8 mouse cellular contexts compared by ENCODE assay signal in genomic region chr8:121117906-121118305, GRCm38 (mm10). TPM values are rescaled to one million over a fixed set of nuclear protein-coding genes. Genes with fewer than 3 reads are reported as not detected.
DNase-seq lines count a peak whose midpoint lies in the region; ATAC-seq and TF ChIP-seq lines count a peak whose summit lies in the region.

No protein-coding gene starts in this region.

- TF ChIP-seq CTCF in G1E (IDR thresholded peaks at IDR 0.05; ENCODE audit: low read depth, low read length), result no peak
- TF ChIP-seq CTCF in forebrain, postnatal 0 days (IDR thresholded peaks at IDR 0.05; ENCODE audit: low read depth), result no peak

- peaks cover 82% of the 10 kb centered on the region for H3K27me3 ChIP-seq in heart, embryonic 14.5 days (ENCODE audit: control insufficient read depth, insufficient read depth, low read length)
- H3K27me3 ChIP-seq in G1E (ENCODE audit: insufficient read depth, low read length), result no peaks in the 10 kb centered on the region
- peaks cover 91% of the 10 kb centered on the region for H3K27me3 ChIP-seq in forebrain, postnatal 0 days (ENCODE audit: insufficient read depth, low read length)
- H3K27me3 ChIP-seq in midbrain, embryonic 11.5 days (ENCODE audit: control insufficient read depth, insufficient read depth, low read length), result peaks cover 96% of the 10 kb centered on the region

- peak overlapping the region; percentile 50 to 70 for H3K4me3 ChIP-seq in heart, embryonic 14.5 days (ENCODE audit: control insufficient read depth in 1 of 2, insufficient read depth in 1 of 2, low read depth in 1 of 2, low read length in 2 of 2)
- peak overlapping the region; percentile 9; the same call in 1 of the 2 replicates for H3K4me3 ChIP-seq in G1E (ENCODE audit: low read depth, low read length)
- no peak overlapping the region; the same call in 1 of the 2 replicates for H3K4me3 ChIP-seq in forebrain, postnatal 0 days (ENCODE audit: low read depth, low read length)
- H3K4me3 ChIP-seq in midbrain, embryonic 11.5 days (ENCODE audit: low read depth, low read length), result peak overlapping the region; percentile 37

- WGBS in heart, embryonic 14.5 days, result 1% methylated on average over 28 of the region's 28 CpGs
- WGBS in forebrain, postnatal 0 days, result under 1% methylated on average over 27 of the region's 28 CpGs
- WGBS in midbrain, embryonic 11.5 days, result under 1% methylated on average over 27 of the region's 28 CpGs

- peak overlapping the region; percentile 71 for H3K9ac ChIP-seq in heart, embryonic 14.5 days (ENCODE audit: low read length)
- no peak overlapping the region for H3K9ac ChIP-seq in forebrain, postnatal 0 days
- no peak overlapping the region for H3K9ac ChIP-seq in midbrain, embryonic 11.5 days (ENCODE audit: low read length)

- 0 out of 2 replicates have a peak, but pooled peaks cover 4% of the 10 kb centered on the region for H3K9me3 ChIP-seq in heart, embryonic 14.5 days (ENCODE audit: control insufficient read depth, low read length)
- peaks cover 63% of the 10 kb centered on the region for H3K9me3 ChIP-seq in G1E (replicated peaks)
- H3K9me3 ChIP-seq in forebrain, postnatal 0 days (ENCODE audit: low read length), result no peaks in the 10 kb centered on the region
- no peaks in the 10 kb centered on the region; the same call in 1 of the 2 replicates for H3K9me3 ChIP-seq in midbrain, embryonic 11.5 days (ENCODE audit: control insufficient read depth, low read length)

- intact Hi-C loops in heart, postnatal 36 days (cut with DNase I), result loop anchor here (2.0 to 5.0 kb wide), 2 partner anchors 53 to 474 kb away; partner anchors contain the start of gene Map1lc3b

- no peak for ATAC-seq in heart, embryonic 14.5 days (ENCODE audit: insufficient number of reproducible peaks, insufficient read depth, low FRiP score, low read depth)
- ATAC-seq in G1E (ENCODE audit: extremely low read depth, insufficient number of reproducible peaks, low FRiP score, poor library complexity, severe bottlenecking), result no peak
- ATAC-seq in forebrain, postnatal 0 days, result no peak
- ATAC-seq in midbrain, embryonic 11.5 days (ENCODE audit: low FRiP score), result no peak
- no peak for ATAC-seq in monocyte, adult 5-6 weeks (replicated peaks; ENCODE audit: insufficient number of reproducible peaks, low FRiP score, low TSS enrichment, poor library complexity, severe bottlenecking)

- peak overlapping the region; percentile 78 for H3K4me2 ChIP-seq in heart, embryonic 14.5 days (ENCODE audit: low read length)
- H3K4me2 ChIP-seq in forebrain, postnatal 0 days (ENCODE audit: low read depth), result peak overlapping the region; percentile 42; the same call in 1 of the 2 replicates
- H3K4me2 ChIP-seq in midbrain, embryonic 11.5 days, result no peak overlapping the region

- DNase-seq in heart, postnatal 36 days, result no peak
- no peak for DNase-seq in G1E (ENCODE audit: low spot score)
- no peak for DNase-seq in forebrain, postnatal 0 days
- peak; percentile 96 for DNase-seq in midbrain, embryonic 11.5 days (ENCODE audit: low spot score, missing footprints)
- no peak for DNase-seq in thymus, postnatal 14 days
- no peak for DNase-seq in urinary bladder, adult 18-20 months (ENCODE audit: low spot score in 2 of 2)

- H3K4me1 ChIP-seq in heart, embryonic 14.5 days (ENCODE audit: control insufficient read depth in 2 of 2, insufficient read depth in 2 of 2, low read length in 2 of 2), result peaks cover 5 to 9% of the 10 kb centered on the region in 2 experiments; a peak in 2 of 4 replicates
- no peaks in the 10 kb centered on the region; the same call in 1 of the 2 replicates for H3K4me1 ChIP-seq in G1E (ENCODE audit: insufficient read depth, low read depth, low read length)
- no peaks in the 10 kb centered on the region for H3K4me1 ChIP-seq in forebrain, postnatal 0 days (ENCODE audit: insufficient read depth)
- H3K4me1 ChIP-seq in midbrain, embryonic 11.5 days (ENCODE audit: control insufficient read depth, insufficient read depth, low read length), result peaks cover 14% of the 10 kb centered on the region

- peak overlapping the region; percentile 46 to 82 for H3K27ac ChIP-seq in heart, embryonic 14.5 days (replicated peaks in 1 of 2; ENCODE audit: control insufficient read depth in 1 of 2, insufficient read depth in 1 of 2, low read depth in 2 of 2, low read length in 2 of 2)
- no peak overlapping the region for H3K27ac ChIP-seq in forebrain, postnatal 0 days (ENCODE audit: low read depth, low read length)
- H3K27ac ChIP-seq in midbrain, embryonic 11.5 days (ENCODE audit: low read depth, low read length), result no peak overlapping the region

- peaks cover 5% of the 10 kb centered on the region for H3K36me3 ChIP-seq in heart, embryonic 14.5 days (ENCODE audit: control insufficient read depth, insufficient read depth, low read length)
- no peaks in the 10 kb centered on the region for H3K36me3 ChIP-seq in G1E (replicated peaks)
- H3K36me3 ChIP-seq in forebrain, postnatal 0 days (ENCODE audit: insufficient read depth), result no peaks in the 10 kb centered on the region
- no peaks in the 10 kb centered on the region for H3K36me3 ChIP-seq in midbrain, embryonic 11.5 days (ENCODE audit: control insufficient read depth, insufficient read depth, low read length)

RNA-seq across cellular contexts. Expression of gene Foxc2, which starts 1.9 kb away (rescaled TPM):
- 5.9 and 6.4 TPM in 2 replicates for polyA plus RNA-seq in heart, embryonic 14.5 days (2014; fragmentation: Nextera tagmentation; extraction: Ambion mirVana)
- 1 to 10 TPM; 1.9 to 2.4 TPM for total RNA-seq in heart, postnatal 36 days (2021)
- total RNA-seq in G1E (2014; fragmentation: Nextera tagmentation), result not detected in 2 replicates
- total RNA-seq in G1E (2017), result 0.06 TPM in 1 of 2 replicates, not detected in the other
- polyA plus RNA-seq in G1E (2012), result 0.02 TPM in 2 replicates
- total RNA-seq in forebrain, postnatal 0 days (2014; rRNA removed), result 3.1 and 6.5 TPM in 2 replicates
- 2.6 and 2.7 TPM in 2 replicates for polyA plus RNA-seq in forebrain, postnatal 0 days (2015; fragmentation: Nextera tagmentation; extraction: Ambion mirVana)
- 7.0 and 7.1 TPM in 2 replicates for polyA plus RNA-seq in midbrain, embryonic 11.5 days (2014; fragmentation: Nextera tagmentation; extraction: Ambion mirVana)
- not detected in 3 replicates for total RNA-seq in monocyte, adult 5-6 weeks (2017)

RNA-seq across cellular contexts. Expression of gene Mthfsd, which starts 9.7 kb away (rescaled TPM):
- 37.4 and 41.1 TPM in 2 replicates for polyA plus RNA-seq in heart, embryonic 14.5 days (2014; fragmentation: Nextera tagmentation; extraction: Ambion mirVana)
- total RNA-seq in heart, postnatal 36 days (2021), result 10 to 100 TPM; 11.0 to 12.2 TPM
- total RNA-seq in G1E (2014; fragmentation: Nextera tagmentation) (31.0 and 44.5 TPM in 2 replicates), G1E (2017) (35.0 and 36.1 TPM in 2 replicates)
- polyA plus RNA-seq in G1E (2012), result 34.4 and 42.7 TPM in 2 replicates
- 38.7 and 76.5 TPM in 2 replicates for total RNA-seq in forebrain, postnatal 0 days (2014; rRNA removed)
- polyA plus RNA-seq in forebrain, postnatal 0 days (2015; fragmentation: Nextera tagmentation; extraction: Ambion mirVana), result 30.3 and 33.3 TPM in 2 replicates
- polyA plus RNA-seq in midbrain, embryonic 11.5 days (2014; fragmentation: Nextera tagmentation; extraction: Ambion mirVana), result 47.4 and 50.4 TPM in 2 replicates
- total RNA-seq in monocyte, adult 5-6 weeks (2017), result 11.7 to 18.2 TPM (median 13.1 TPM) in 3 replicates

RNA-seq across cellular contexts. Expression of gene Foxl1, which starts 9.8 kb away (rescaled TPM):
- polyA plus RNA-seq in heart, embryonic 14.5 days (2014; fragmentation: Nextera tagmentation; extraction: Ambion mirVana), result 0.16 and 0.32 TPM in 2 replicates
- total RNA-seq in heart, postnatal 36 days (2021), result under 1 TPM in 1 of 2 experiments, not detected in 1; 0.14 TPM
- not detected in 2 replicates for total RNA-seq in G1E (2014; fragmentation: Nextera tagmentation)
- not detected in 2 replicates for total RNA-seq in G1E (2017)
- not detected in 2 replicates for polyA plus RNA-seq in G1E (2012)
- 0.19 TPM in 1 of 2 replicates, not detected in the other for total RNA-seq in forebrain, postnatal 0 days (2014; rRNA removed)
- polyA plus RNA-seq in forebrain, postnatal 0 days (2015; fragmentation: Nextera tagmentation; extraction: Ambion mirVana), result 0.06 TPM in 1 of 2 replicates, not detected in the other
- 0.46 and 0.79 TPM in 2 replicates for polyA plus RNA-seq in midbrain, embryonic 11.5 days (2014; fragmentation: Nextera tagmentation; extraction: Ambion mirVana)
- total RNA-seq in monocyte, adult 5-6 weeks (2017), result 0.29 TPM in 1 of 3 replicates, not detected in the others

RNA-seq across cellular contexts. Expression of gene Foxf1, which starts 33.7 kb away (rescaled TPM):
- 0.80 TPM in 1 of 2 replicates, not detected in the other for polyA plus RNA-seq in heart, embryonic 14.5 days (2014; fragmentation: Nextera tagmentation; extraction: Ambion mirVana)
- total RNA-seq in heart, postnatal 36 days (2021), result under 1 TPM; 0.22 to 0.25 TPM
- total RNA-seq in G1E (2014; fragmentation: Nextera tagmentation) (not detected in 2 replicates), G1E (2017) (0.11 and 0.12 TPM in 2 replicates)
- polyA plus RNA-seq in G1E (2012), result not detected in 2 replicates
- total RNA-seq in forebrain, postnatal 0 days (2014; rRNA removed), result 1.3 and 2.3 TPM in 2 replicates
- polyA plus RNA-seq in forebrain, postnatal 0 days (2015; fragmentation: Nextera tagmentation; extraction: Ambion mirVana), result 1.4 and 1.6 TPM in 2 replicates
- 0.17 and 0.20 TPM in 2 replicates for polyA plus RNA-seq in midbrain, embryonic 11.5 days (2014; fragmentation: Nextera tagmentation; extraction: Ambion mirVana)
- 0.53 TPM in 1 of 3 replicates, not detected in the others for total RNA-seq in monocyte, adult 5-6 weeks (2017)

Comparison
In these comparisons a context has a peak if more than half of its experiments do, and no peak if none do; other contexts are left out.
1. H3K27ac ChIP-seq: peak in heart, embryonic 14.5 days (2 of 2); none in forebrain, postnatal 0 days (single experiment) and midbrain, embryonic 11.5 days (single experiment).